Mouse (Mus musculus) kidney, postnatal 36 days (tissue): Measurements from ENCODE around the gene Lst1.
"Not testable (repeated sequence)": the region's sequence is repeated elsewhere in the genome, so short reads cannot be mapped to it uniquely, and the experiment has no call there.

ENCODE experiments used
- DNase-seq, 2 experiments: peaks; one replicate each; pipeline ENCODE4 v3.0.0; 2021 to 2022; ENCODE audit warnings: mixed read lengths in 2 of 2

Lst1 gene

GRCm38 (mm10) chr17:35187959-35188610 lies at the start of gene Lst1:
Lst1 (minus strand) TSS chr17:35188439.
- no peak for DNase-seq

GRCm38 (mm10) chr17:35237504-35237903 lies 49.3 kb upstream of the Lst1 start:
- DNase-seq: no peak

GRCm38 (mm10) chr17:35236996-35237395 lies 48.8 kb upstream of the Lst1 start:
- DNase-seq: no peak

- DNase-seq: peak; percentile 96 to 99
Measured at GRCm38 (mm10) chr17:35236390-35236746, 48.1 kb upstream of the Lst1 start.

- DNase-seq: peak; percentile 92 to 95
Measured at GRCm38 (mm10) chr17:35235614-35236389, 47.6 kb upstream of the Lst1 start, which contains the start of gene Nfkbil1. Nfkbil1 (minus strand) TSS chr17:35235792.

GRCm38 (mm10) chr17:35234903-35235302 lies 46.7 kb upstream of the Lst1 start:
- peak in 1 of 2 experiments; percentile 61 for DNase-seq

GRCm38 (mm10) chr17:35234090-35234489 lies 45.9 kb upstream of the Lst1 start:
- not testable (repeated sequence) for DNase-seq

GRCm38 (mm10) chr17:35233114-35233980 lies 45.1 kb upstream of the Lst1 start, which contains the start of gene Atp6v1g2:
Atp6v1g2 (plus strand) TSS chr17:35233660.
- DNase-seq: peak; percentile 46

- DNase-seq: no peak
Measured at GRCm38 (mm10) chr17:35232659-35233058, 44.4 kb upstream of the Lst1 start.

- peak; percentile 77 to 94 for DNase-seq
Measured at GRCm38 (mm10) chr17:35232043-35232442, 43.8 kb upstream of the Lst1 start.

GRCm38 (mm10) chr17:35231022-35231421 lies 42.8 kb upstream of the Lst1 start:
- no peak for DNase-seq

GRCm38 (mm10) chr17:35226561-35227046 lies 38.4 kb upstream of the Lst1 start:
- peak; percentile 45 to 50 for DNase-seq

GRCm38 (mm10) chr17:35225456-35225855 lies 37.2 kb upstream of the Lst1 start:
- DNase-seq: no peak

- no peak for DNase-seq
Measured at GRCm38 (mm10) chr17:35224641-35225040, 36.4 kb upstream of the Lst1 start.

- DNase-seq: peak in 1 of 2 experiments; percentile 33
Measured at GRCm38 (mm10) chr17:35222299-35222698, 34.1 kb upstream of the Lst1 start.

GRCm38 (mm10) chr17:35220156-35220952 lies 32.1 kb upstream of the Lst1 start, which contains the start of gene Gm16181:
Gm16181 (plus strand) TSS chr17:35220834.
- DNase-seq: peak in 1 of 2 experiments; percentile 58

GRCm38 (mm10) chr17:35219601-35220041 lies 31.4 kb upstream of the Lst1 start:
- DNase-seq: peak; percentile 41 to 43

GRCm38 (mm10) chr17:35218516-35219193 lies 30.4 kb upstream of the Lst1 start:
- peak; percentile 55 to 56 for DNase-seq

- no peak for DNase-seq
Measured at GRCm38 (mm10) chr17:35213071-35213470, 24.8 kb upstream of the Lst1 start.

- no peak for DNase-seq
Measured at GRCm38 (mm10) chr17:35210593-35210992, 22.4 kb upstream of the Lst1 start.
